Mouse (Mus musculus) gastrocnemius, postnatal 10 days (tissue): ENCODE measurements around the gene Gne. TPM values are rescaled to one million over a fixed set of nuclear protein-coding genes. Genes with fewer than 3 reads are reported as not detected.

Experiments
- total RNA-seq, 2 experiments: library from RNA; stranded (reverse); gene quantifications; 2 replicates each; pipeline ENCODE4 v1.2.3; 2021

Gene Gne
- total RNA-seq, 2 experiments from 2014 or later: 17.1 to 24.3 TPM

Other genes starting within 250 kb of the Gne start
- not detected for gene Olfr157, start 244.0 kb downstream of the Gne start, total RNA-seq
- gene Olfr155, start 232.6 kb downstream of the Gne start, total RNA-seq: not detected
- 10 to 100 TPM; 13.6 to 15.5 TPM for gene Reck, start 208.6 kb downstream of the Gne start, total RNA-seq
- 10 to 100 TPM; 13.1 to 18.0 TPM for gene Glipr2, start 126.8 kb downstream of the Gne start, total RNA-seq
- under 1 TPM in 1 of 2 experiments, not detected in 1; 0.14 TPM for gene Ccin, start 100.7 kb downstream of the Gne start, total RNA-seq
- 100 to 1,000 TPM in 1 of 2 experiments, 10 to 100 TPM in 1; 94.7 to 106 TPM for gene Clta, start 79.7 kb downstream of the Gne start, total RNA-seq
- gene Rnf38, start 149.6 kb upstream of the Gne start, total RNA-seq: 10 to 100 TPM; 18.8 to 27.7 TPM
- gene Melk, start 216.7 kb upstream of the Gne start, total RNA-seq: 1 to 10 TPM; 3.7 to 5.0 TPM